Mouse (Mus musculus) liver, adult 2 months (tissue): ENCODE data around the gene C3.

Experiments
- CTCF ChIP-seq: fragments of 200-500 bp; IDR thresholded peaks from 2 replicates; pipeline ENCODE4 v1.5.1; 2011; ENCODE audit warnings: low read depth, low read length, control low read depth
- POLR2A ChIP-seq: fragments of 200-500 bp; IDR thresholded peaks from 2 replicates; pipeline ENCODE4 v1.6.1; 2011; ENCODE audit warnings: low read length, control low read depth; ENCODE audit not compliant: insufficient read depth; ENCODE audit errors: extremely low read depth

- TF ChIP-seq CTCF: no peak
- no peak for TF ChIP-seq POLR2A
Measured at GRCm38 (mm10) chr17:57194771-57195170, 33.2 kb downstream of the C3 start.
